Mouse (Mus musculus) adrenal gland, adult 8-10 months (tissue): ENCODE results near the gene Gemin5. TPM values are rescaled to one million over a fixed set of nuclear protein-coding genes. Genes with fewer than 3 reads are reported as not detected.

Source experiments
- total RNA-seq, 4 experiments: library from RNA; stranded (reverse); gene quantifications; 2 replicates each; pipeline ENCODE4 v1.2.4; 2022

Gene Gemin5
- total RNA-seq, 4 experiments from 2014 or later = 20.5 to 34.7 (median 26.4) TPM

Other genes with a start within 250 kb of the Gemin5 start
- 100 to 1,000 TPM in 3 of 4 experiments, 10 to 100 TPM in 1; 95.7 to 109 (median 104) TPM for gene Larp1, start 159.5 kb downstream of the Gemin5 start, total RNA-seq
- 1 to 10 TPM in 1 of 4 experiments, not detected in 3; 3.1 TPM for gene Gm12248, start 75.4 kb downstream of the Gemin5 start, total RNA-seq
- 10 to 100 TPM; 55.0 to 59.3 (median 56.6) TPM for gene Cnot8, start 64.4 kb downstream of the Gemin5 start, total RNA-seq
- 10 to 100 TPM; 63.8 to 78.6 (median 70.4) TPM for gene Mrpl22, start 3.1 kb upstream of the Gemin5 start, total RNA-seq
- 10 to 100 TPM; 12.9 to 17.0 (median 16.2) TPM for gene Igtp, start 31.0 kb upstream of the Gemin5 start, total RNA-seq
- gene Irgm2, start 31.1 kb upstream of the Gemin5 start, total RNA-seq = 10 to 100 TPM; 14.7 to 19.4 (median 17.3) TPM
- not detected for gene 4930438A08Rik, start 106.3 kb upstream of the Gemin5 start, total RNA-seq
- gene Zfp692, start 138.5 kb upstream of the Gemin5 start, total RNA-seq = 10 to 100 TPM in 3 of 4 experiments, 1 to 10 TPM in 1; 9.6 to 26.7 (median 17.0) TPM
- 10 to 100 TPM; 44.3 to 65.6 (median 54.7) TPM for gene Zfp672, start 161.8 kb upstream of the Gemin5 start, total RNA-seq
- 10 to 100 TPM; 53.5 to 58.2 (median 55.9) TPM for gene Sh3bp5l, start 162.2 kb upstream of the Gemin5 start, total RNA-seq
- not detected for gene Lypd8, start 210.5 kb upstream of the Gemin5 start, total RNA-seq